Mouse (Mus musculus) embryonic facial prominence, embryonic 11.5 days (tissue): ENCODE measurements around the gene Dcbld1. TPM values are rescaled to one million over a fixed set of nuclear protein-coding genes. Genes with fewer than 3 reads are reported as not detected.
"Not testable (repeated sequence)": the region's sequence is repeated elsewhere in the genome, so short reads cannot be mapped to it uniquely, and the experiment has no call there.

ENCODE experiments used
- ATAC-seq: fragments of 200-750 bp; cut with Nextera tagmentation; replicated peaks from 2 replicates; pipeline ENCODE4 v1.8.0; 2017; ENCODE audit warnings: low read depth; ENCODE audit not compliant: insufficient number of reproducible peaks, low FRiP score, low TSS enrichment
- DNase-seq: peaks from one replicate; pipeline ENCODE4 v3.0.0-alpha.2; 2015; ENCODE audit warnings: low spot score
- H3K27ac ChIP-seq: fragments of 300-500 bp; sonication (generic); replicated peaks from 2 replicates; pipeline ENCODE4 v1.5.1; 2014; ENCODE audit warnings: mild to moderate bottlenecking, low read depth, low read length, control low read depth
- H3K27me3 ChIP-seq: fragments of 300-500 bp; sonication (generic); 2 replicates; pipeline ENCODE4 v1.6.1; 2014; ENCODE audit warnings: mild to moderate bottlenecking, low read length, moderate library complexity, mixed read lengths; ENCODE audit not compliant: control insufficient read depth, insufficient read depth
- H3K36me3 ChIP-seq: fragments of 300-500 bp; sonication (generic); replicated peaks from 2 replicates; pipeline ENCODE4 v1.6.1; 2014; ENCODE audit warnings: low read depth, mild to moderate bottlenecking, low read length, moderate library complexity, mixed read lengths; ENCODE audit not compliant: control insufficient read depth, insufficient read depth
- H3K4me1 ChIP-seq: fragments of 300-500 bp; sonication (generic); 2 replicates; pipeline ENCODE4 v1.6.1; 2014; ENCODE audit warnings: low read length, mixed read lengths; ENCODE audit not compliant: control insufficient read depth, insufficient read depth
- H3K4me2 ChIP-seq: fragments of 300-500 bp; sonication (generic); 2 replicates; pipeline ENCODE4 v1.6.1; 2014; ENCODE audit warnings: low read depth, mild to moderate bottlenecking, control low read depth, low read length, moderate library complexity
- H3K4me3 ChIP-seq: fragments of 300-500 bp; sonication (generic); 2 replicates; pipeline ENCODE4 v1.5.1; 2014; ENCODE audit warnings: low read depth, low read length, control low read depth
- H3K9ac ChIP-seq: fragments of 300-500 bp; sonication (generic); replicated peaks from 2 replicates; pipeline ENCODE4 v1.6.1; 2014; ENCODE audit warnings: mild to moderate bottlenecking, control low read depth, low read length
- H3K9me3 ChIP-seq: fragments of 300-500 bp; sonication (generic); replicated peaks from 2 replicates; pipeline ENCODE4 v1.6.1; 2016; ENCODE audit warnings: mild to moderate bottlenecking, low read length, inconsistent platforms, mixed read lengths; ENCODE audit not compliant: control insufficient read depth
- WGBS: fragments of 180-500 bp; shearing (Covaris S2); extraction: QIAGEN DNeasy Blood & Tissue Kit; methylation state at CpG from one replicate; pipeline ENCODE4 v1.1.7; 2014; 5-methylcytosine and 5-hydroxymethylcytosine counted together
- polyA plus RNA-seq: library from polyadenylated mRNA; unstranded; fragments of >200 nt; fragmentation: Nextera tagmentation; extraction: Ambion mirVana; gene quantifications from 2 replicates; pipeline ENCODE4 v1.2.1, GENCODE M21; 2014

Gene Dcbld1
- polyA plus RNA-seq, 1 experiment from 2014 or later = 20.9 TPM

GRCm38 (mm10) chr10:52271385-52271784, 38.0 kb downstream of the Dcbld1 start:
- ATAC-seq = no peak
- no peaks in the 10 kb centered on the region for H3K4me1 ChIP-seq
- H3K4me2 ChIP-seq = no peak overlapping the region
- no peaks in the 10 kb centered on the region for H3K27me3 ChIP-seq
- no peak overlapping the region for H3K9ac ChIP-seq
- no peak for DNase-seq
- H3K4me3 ChIP-seq = no peak overlapping the region
- H3K36me3 ChIP-seq = no peaks in the 10 kb centered on the region
- no peak overlapping the region for H3K27ac ChIP-seq
- H3K9me3 ChIP-seq = no peaks in the 10 kb centered on the region
- 95% methylated on average over 5 of the region's 5 CpGs for WGBS

DNA sequence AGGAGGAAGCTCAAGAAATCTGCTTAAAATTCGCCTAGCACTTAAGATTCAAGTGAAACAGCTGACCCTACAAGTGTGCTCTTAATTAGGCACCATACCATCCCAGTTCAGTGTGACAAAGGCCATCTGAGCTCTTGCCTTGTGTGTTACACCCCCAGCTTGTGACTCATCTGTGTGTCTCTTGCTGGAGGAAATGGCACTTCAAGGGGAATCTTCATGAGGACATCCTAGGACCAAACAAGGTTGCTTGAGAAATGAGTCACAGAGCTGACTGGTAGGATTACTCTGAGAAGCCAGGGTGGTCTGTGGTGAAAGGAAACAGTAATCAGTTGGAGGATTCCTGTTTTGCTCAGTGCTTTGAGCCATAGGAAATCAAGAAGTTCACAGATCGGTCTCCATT, 39.6 kb downstream of the Dcbld1 start:
- 56% methylated on average over 2 of the region's 2 CpGs for WGBS
- Histone ChIP-seq H3K4me2 (no peak overlapping the region), H3K27ac (no peak overlapping the region), H3K36me3 (no peaks in the 10 kb centered on the region), H3K4me3 (no peak overlapping the region), H3K9ac (no peak overlapping the region), H3K27me3 (no peaks in the 10 kb centered on the region), H3K4me1 (no peaks in the 10 kb centered on the region), H3K9me3 (no peaks in the 10 kb centered on the region)
- ATAC-seq (no peak), DNase-seq (no peak)

DNA sequence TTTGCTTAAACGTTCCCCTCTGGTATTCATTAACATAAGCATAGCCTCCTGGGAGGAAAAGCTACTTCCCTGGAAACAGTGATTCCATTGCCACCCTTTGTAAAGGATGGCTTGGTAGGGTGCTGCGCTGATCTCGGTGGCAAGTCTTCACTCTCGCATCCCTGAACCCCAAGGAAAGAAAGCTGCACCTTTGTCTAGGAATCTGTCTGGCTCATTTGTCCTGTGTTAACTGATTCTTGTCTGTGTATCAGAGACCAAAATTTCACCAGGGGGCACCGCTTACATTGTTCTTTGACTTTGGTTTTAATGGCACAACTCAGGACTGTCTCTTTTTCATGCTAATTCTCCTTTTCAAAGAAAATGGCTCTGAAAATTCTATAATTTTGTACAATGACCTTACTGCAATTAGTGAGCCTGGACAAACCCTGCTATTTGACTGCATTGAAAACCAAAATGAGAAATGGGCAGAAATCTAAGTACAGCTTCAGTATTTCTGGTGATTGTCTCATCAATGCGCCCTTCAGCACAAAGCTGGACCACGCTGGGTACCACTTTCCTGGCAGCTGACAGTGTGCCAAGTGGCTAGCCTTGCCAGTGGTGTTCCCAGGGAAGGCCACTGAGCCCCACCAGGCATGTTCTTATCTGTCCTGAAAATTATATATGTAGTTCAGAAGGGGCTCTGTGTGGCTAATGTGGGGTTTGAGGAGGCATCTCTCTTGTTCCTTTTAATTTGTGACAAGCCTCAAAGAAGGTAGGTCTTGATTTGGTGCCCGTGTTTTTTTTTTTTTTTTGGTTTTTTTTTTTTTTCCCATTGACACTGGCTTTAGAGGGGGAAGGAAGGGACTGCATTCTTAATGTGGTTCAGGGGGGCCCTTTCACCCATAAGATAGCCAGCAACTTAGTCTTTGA, 40.8 kb downstream of the Dcbld1 start:
- Histone ChIP-seq H3K9me3 (no peaks in the 10 kb centered on the region), H3K9ac (no peak overlapping the region), H3K36me3 (no peaks in the 10 kb centered on the region), H3K4me3 (no peak overlapping the region), H3K27me3 (no peaks in the 10 kb centered on the region), H3K4me1 (no peaks in the 10 kb centered on the region), H3K27ac (no peak overlapping the region), H3K4me2 (no peak overlapping the region)
- DNase-seq = peak; percentile 52
- no peak for ATAC-seq
- 28% methylated on average over 8 of the region's 8 CpGs for WGBS

DNA sequence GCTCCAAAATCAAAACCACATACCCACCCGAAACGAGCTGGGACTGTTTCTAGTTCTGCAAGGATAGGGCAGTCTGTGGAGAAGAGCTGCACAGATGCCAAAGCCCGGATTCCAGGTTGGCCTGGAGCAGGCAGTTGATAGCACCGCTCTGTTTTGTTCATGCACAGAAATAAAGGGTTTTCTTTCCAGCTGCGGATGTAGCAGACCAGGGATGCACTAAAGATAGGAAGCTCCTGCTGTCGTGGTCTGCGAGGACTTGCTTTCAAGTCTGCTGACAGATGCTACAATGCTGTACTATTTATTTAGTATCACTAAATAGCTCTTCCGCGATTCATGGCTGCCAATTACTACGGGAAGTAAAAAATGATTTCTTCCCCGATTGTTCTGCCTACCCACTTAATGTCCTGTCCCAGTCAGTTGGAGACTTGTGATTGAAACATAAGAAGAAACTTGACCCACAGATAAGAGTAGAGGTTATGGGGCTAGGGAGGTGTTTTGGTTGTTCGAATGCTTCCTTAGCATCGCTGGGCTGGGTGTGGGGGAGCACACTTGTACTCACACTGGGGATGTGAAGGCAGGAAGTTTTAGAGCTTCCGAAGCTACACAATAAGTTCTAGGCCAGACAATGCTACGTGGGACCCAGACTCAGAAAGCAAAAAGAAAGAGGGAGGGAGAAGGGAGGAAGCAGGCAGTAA, 41.6 kb downstream of the Dcbld1 start:
- Histone ChIP-seq H3K36me3 (no peaks in the 10 kb centered on the region), H3K9ac (no peak overlapping the region), H3K27me3 (no peaks in the 10 kb centered on the region), H3K4me3 (no peak overlapping the region), H3K27ac (no peak overlapping the region), H3K4me2 (no peak overlapping the region), H3K9me3 (no peaks in the 10 kb centered on the region), H3K4me1 (no peaks in the 10 kb centered on the region)
- no peak for ATAC-seq
- DNase-seq = no peak
- 52% methylated on average over 15 of the region's 15 CpGs for WGBS

DNA sequence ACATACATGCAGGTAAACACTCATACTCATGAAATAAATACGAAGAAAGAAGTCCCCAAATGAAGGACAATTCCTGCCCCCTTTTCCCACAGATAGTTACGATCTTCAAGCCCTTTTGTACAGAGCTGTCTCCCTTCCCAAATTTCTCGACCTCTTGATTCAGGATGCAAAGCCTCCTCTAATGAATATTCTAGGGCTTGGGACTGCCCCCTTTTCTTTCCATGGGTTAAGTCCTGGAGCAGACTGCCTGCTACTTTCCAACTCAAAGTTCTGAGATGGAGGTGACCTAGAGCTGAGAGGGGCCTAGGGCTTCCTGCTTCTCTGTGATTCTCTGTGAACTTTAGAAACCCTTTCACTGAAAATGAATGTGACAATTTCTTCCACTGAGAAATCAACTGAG, 43.2 kb downstream of the Dcbld1 start:
- H3K4me2 ChIP-seq = no peak overlapping the region
- no peak for ATAC-seq
- WGBS = 89% methylated on average over 3 of the region's 3 CpGs
- no peaks in the 10 kb centered on the region for H3K27me3 ChIP-seq
- H3K36me3 ChIP-seq = no peaks in the 10 kb centered on the region
- H3K27ac ChIP-seq = no peak overlapping the region
- no peak overlapping the region for H3K9ac ChIP-seq
- H3K4me3 ChIP-seq = no peak overlapping the region
- H3K4me1 ChIP-seq = no peaks in the 10 kb centered on the region
- H3K9me3 ChIP-seq = no peaks in the 10 kb centered on the region
- no peak for DNase-seq

GRCm38 (mm10) chr10:52277564-52277963, 44.1 kb downstream of the Dcbld1 start:
- ATAC-seq, DNase-seq, H3K4me3 ChIP-seq, H3K4me2 ChIP-seq, H3K9me3 ChIP-seq, H3K4me1 ChIP-seq, H3K36me3 ChIP-seq, H3K9ac ChIP-seq, H3K27ac ChIP-seq, H3K27me3 ChIP-seq: not testable (repeated sequence)
- WGBS = 86% methylated on average over 8 of the region's 8 CpGs

GRCm38 (mm10) chr10:52278011-52278434, 44.6 kb downstream of the Dcbld1 start:
- Histone ChIP-seq H3K9me3 (no peaks in the 10 kb centered on the region), H3K9ac (no peak overlapping the region), H3K36me3 (no peaks in the 10 kb centered on the region), H3K4me2 (no peak overlapping the region), H3K4me1 (no peaks in the 10 kb centered on the region), H3K4me3 (no peak overlapping the region), H3K27me3 (no peaks in the 10 kb centered on the region), H3K27ac (no peak overlapping the region)
- 71% methylated on average over 9 of the region's 9 CpGs for WGBS
- no peak for ATAC-seq
- no peak for DNase-seq

GRCm38 (mm10) chr10:52278866-52279265, 45.4 kb downstream of the Dcbld1 start:
- no peaks in the 10 kb centered on the region for H3K27me3 ChIP-seq
- H3K36me3 ChIP-seq = no peaks in the 10 kb centered on the region
- 69% methylated on average over 3 of the region's 3 CpGs for WGBS
- ATAC-seq = no peak
- no peak overlapping the region for H3K9ac ChIP-seq
- DNase-seq = no peak
- H3K4me2 ChIP-seq = no peak overlapping the region
- no peaks in the 10 kb centered on the region for H3K4me1 ChIP-seq
- H3K4me3 ChIP-seq = no peak overlapping the region
- H3K27ac ChIP-seq = no peak overlapping the region
- H3K9me3 ChIP-seq = no peaks in the 10 kb centered on the region
